Mouse (Mus musculus): ENCODE data around the gene Rnaseh2a. TPM values are rescaled to one million over a fixed set of nuclear protein-coding genes. Genes with fewer than 3 reads are reported as not detected.

The Rnaseh2a gene
- polyA plus RNA-seq, 1 experiment from 2014 or later = 57.5 TPM

GRCm38 (mm10) chr8:84979599-84980421 lies 10.2 kb upstream of the Rnaseh2a start:
- H3K4me3 ChIP-seq (ENCODE audit: low read length) = peak overlapping the region; percentile 42
- 2% methylated on average over 31 of the region's 42 CpGs for WGBS
- no peaks in the 10 kb centered on the region for H3K36me3 ChIP-seq (ENCODE audit: control insufficient read depth, insufficient read depth, low read length)
- no peaks in the 10 kb centered on the region for H3K9me3 ChIP-seq (ENCODE audit: control insufficient read depth, low read length)
- H3K27ac ChIP-seq (ENCODE audit: low read depth, low read length) = peak overlapping the region; percentile 64
- H3K4me1 ChIP-seq (ENCODE audit: control insufficient read depth, insufficient read depth, low read depth, low read length) = peaks cover 57% of the 10 kb centered on the region
- H3K27me3 ChIP-seq (replicated peaks; ENCODE audit: control insufficient read depth, insufficient read depth, low read length) = peaks cover 5% of the 10 kb centered on the region
- ATAC-seq = peak; percentile 37
- H3K9ac ChIP-seq (ENCODE audit: low read depth, low read length) = peak overlapping the region; percentile 62
- peak overlapping the region; percentile 99 for H3K4me2 ChIP-seq (ENCODE audit: low read length)

- Histone ChIP-seq H3K4me1 (ENCODE audit: control insufficient read depth, insufficient read depth, low read depth, low read length) (peaks cover 54% of the 10 kb centered on the region), H3K27me3 (replicated peaks; ENCODE audit: control insufficient read depth, insufficient read depth, low read length) (peaks cover 5% of the 10 kb centered on the region; the same call in 1 of the 2 replicates), H3K9ac (ENCODE audit: low read depth, low read length) (peak within 1 kb of the TSS; percentile 66), H3K4me3 (ENCODE audit: low read length) (peak within 1 kb of the TSS; percentile 56), H3K4me2 (ENCODE audit: low read length) (peak within 1 kb of the TSS; percentile 99), H3K36me3 (ENCODE audit: control insufficient read depth, insufficient read depth, low read length) (0 out of 2 replicates have a peak, but pooled peaks cover 7% of the 10 kb centered on the region), H3K9me3 (ENCODE audit: control insufficient read depth, low read length) (no peaks in the 10 kb centered on the region), H3K27ac (ENCODE audit: low read depth, low read length) (peak within 1 kb of the TSS; percentile 64)
- WGBS = under 1% methylated on average over 61 of the region's 63 CpGs
- ATAC-seq = peak; percentile 62
Measured at GRCm38 (mm10) chr8:84978248-84978940, 8.8 kb upstream of the Rnaseh2a start, which contains the start of gene Junb. Junb (minus strand) TSS chr8:84978718.

GRCm38 (mm10) chr8:84977435-84978247 lies 8.1 kb upstream of the Rnaseh2a start:
- Histone ChIP-seq H3K9ac (ENCODE audit: low read depth, low read length) (peak overlapping the region; percentile 66), H3K36me3 (ENCODE audit: control insufficient read depth, insufficient read depth, low read length) (0 out of 2 replicates have a peak, but pooled peaks cover 8% of the 10 kb centered on the region), H3K4me3 (ENCODE audit: low read length) (peak overlapping the region; percentile 56), H3K27ac (ENCODE audit: low read depth, low read length) (peak overlapping the region; percentile 57), H3K4me2 (ENCODE audit: low read length) (peak overlapping the region; percentile 99), H3K9me3 (ENCODE audit: control insufficient read depth, low read length) (no peaks in the 10 kb centered on the region), H3K4me1 (ENCODE audit: control insufficient read depth, insufficient read depth, low read depth, low read length) (peaks cover 54% of the 10 kb centered on the region), H3K27me3 (replicated peaks; ENCODE audit: control insufficient read depth, insufficient read depth, low read length) (peaks cover 5% of the 10 kb centered on the region; the same call in 1 of the 2 replicates)
- no peak for ATAC-seq
- WGBS = 1% methylated on average over 66 of the region's 70 CpGs

- no peak for ATAC-seq
- Histone ChIP-seq H3K4me1 (ENCODE audit: control insufficient read depth, insufficient read depth, low read depth, low read length) (peaks cover 54% of the 10 kb centered on the region), H3K4me3 (ENCODE audit: low read length) (peak overlapping the region; percentile 56), H3K9ac (ENCODE audit: low read depth, low read length) (peak overlapping the region; percentile 66), H3K27ac (ENCODE audit: low read depth, low read length) (0 out of 2 replicates have a peak overlapping the region, but pooled peaks have one; percentile 51), H3K27me3 (replicated peaks; ENCODE audit: control insufficient read depth, insufficient read depth, low read length) (peaks cover 5% of the 10 kb centered on the region; the same call in 1 of the 2 replicates), H3K4me2 (ENCODE audit: low read length) (peak overlapping the region; percentile 99), H3K9me3 (ENCODE audit: control insufficient read depth, low read length) (no peaks in the 10 kb centered on the region), H3K36me3 (ENCODE audit: control insufficient read depth, insufficient read depth, low read length) (peaks cover 10% of the 10 kb centered on the region; the same call in 1 of the 2 replicates)
- 1% methylated on average over 25 of the region's 25 CpGs for WGBS
Measured at GRCm38 (mm10) chr8:84976763-84977434, 7.3 kb upstream of the Rnaseh2a start.

- H3K9ac ChIP-seq (ENCODE audit: low read depth, low read length) = peak overlapping the region; percentile 61
- H3K27ac ChIP-seq (ENCODE audit: low read depth, low read length) = peak overlapping the region; percentile 64
- no peaks in the 10 kb centered on the region for H3K9me3 ChIP-seq (ENCODE audit: control insufficient read depth, low read length)
- ATAC-seq = peak; percentile 82
- peaks cover 16% of the 10 kb centered on the region; the same call in 1 of the 2 replicates for H3K36me3 ChIP-seq (ENCODE audit: control insufficient read depth, insufficient read depth, low read length)
- H3K4me3 ChIP-seq (ENCODE audit: low read length) = peak overlapping the region; percentile 56
- H3K4me1 ChIP-seq (ENCODE audit: control insufficient read depth, insufficient read depth, low read depth, low read length) = peaks cover 56% of the 10 kb centered on the region
- peak overlapping the region; percentile 99 for H3K4me2 ChIP-seq (ENCODE audit: low read length)
- H3K27me3 ChIP-seq (replicated peaks; ENCODE audit: control insufficient read depth, insufficient read depth, low read length) = peaks cover 5% of the 10 kb centered on the region; the same call in 1 of the 2 replicates
- under 1% methylated on average over 61 of the region's 61 CpGs for WGBS
Measured at GRCm38 (mm10) chr8:84976031-84976762, 6.6 kb upstream of the Rnaseh2a start.

- Histone ChIP-seq H3K9me3 (ENCODE audit: control insufficient read depth, low read length) (no peaks in the 10 kb centered on the region), H3K27me3 (replicated peaks; ENCODE audit: control insufficient read depth, insufficient read depth, low read length) (peaks cover 5% of the 10 kb centered on the region; the same call in 1 of the 2 replicates), H3K27ac (ENCODE audit: low read depth, low read length) (no peak overlapping the region), H3K4me2 (ENCODE audit: low read length) (peak overlapping the region; percentile 99; the same call in 1 of the 2 replicates), H3K4me1 (ENCODE audit: control insufficient read depth, insufficient read depth, low read depth, low read length) (peaks cover 57% of the 10 kb centered on the region), H3K4me3 (ENCODE audit: low read length) (no peak overlapping the region), H3K9ac (ENCODE audit: low read depth, low read length) (no peak overlapping the region), H3K36me3 (ENCODE audit: control insufficient read depth, insufficient read depth, low read length) (peaks cover 16% of the 10 kb centered on the region; the same call in 1 of the 2 replicates)
- ATAC-seq = no peak
- 31% methylated on average over 7 of the region's 7 CpGs for WGBS
Measured at GRCm38 (mm10) chr8:84975434-84975833, 5.9 kb upstream of the Rnaseh2a start.

GRCm38 (mm10) chr8:84974543-84975142 lies 5.1 kb upstream of the Rnaseh2a start:
- Histone ChIP-seq H3K9ac (ENCODE audit: low read depth, low read length) (no peak overlapping the region), H3K4me3 (ENCODE audit: low read length) (no peak overlapping the region), H3K4me1 (ENCODE audit: control insufficient read depth, insufficient read depth, low read depth, low read length) (peaks cover 50% of the 10 kb centered on the region), H3K27ac (ENCODE audit: low read depth, low read length) (no peak overlapping the region), H3K27me3 (replicated peaks; ENCODE audit: control insufficient read depth, insufficient read depth, low read length) (peaks cover 5% of the 10 kb centered on the region; the same call in 1 of the 2 replicates), H3K36me3 (ENCODE audit: control insufficient read depth, insufficient read depth, low read length) (peaks cover 16% of the 10 kb centered on the region; the same call in 1 of the 2 replicates), H3K9me3 (ENCODE audit: control insufficient read depth, low read length) (no peaks in the 10 kb centered on the region), H3K4me2 (ENCODE audit: low read length) (no peak overlapping the region)
- ATAC-seq = no peak
- 84% methylated on average over 8 of the region's 8 CpGs for WGBS
